Comparison of ENCODE assay signal across 8 mouse cellular contexts in the genomic region with DNA sequence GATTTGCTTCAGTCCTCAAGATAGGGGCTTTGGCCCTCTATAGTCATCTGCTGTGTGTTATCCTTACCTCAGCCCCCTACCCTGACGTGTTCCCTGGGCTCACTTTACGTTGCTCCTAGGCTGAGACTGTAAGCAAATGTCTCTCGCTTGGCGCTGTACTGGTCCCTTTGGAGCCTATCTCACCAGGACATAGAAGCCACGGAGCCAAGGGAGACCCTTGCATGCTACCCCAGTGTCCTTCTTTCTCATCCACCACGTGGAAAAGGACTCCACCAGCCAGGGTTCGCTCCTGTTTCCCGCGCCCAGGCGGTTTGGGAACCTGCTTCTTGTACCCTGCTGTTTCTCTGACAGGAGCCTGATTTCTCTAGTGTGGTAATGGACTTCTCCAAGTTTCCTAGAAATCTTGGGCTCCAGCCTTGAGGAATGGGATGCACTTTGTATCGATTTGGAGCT. TPM values are rescaled to one million over a fixed set of nuclear protein-coding genes. Genes with fewer than 3 reads are reported as not detected.
DNase-seq lines count a peak whose midpoint lies in the region; ATAC-seq and TF ChIP-seq lines count a peak whose summit lies in the region.

No protein-coding gene starts in this region.

- no peak for TF ChIP-seq POLR2A in thymus, adult 2 months (IDR thresholded peaks at IDR 0.05; ENCODE audit: control insufficient read depth, extremely low read depth, insufficient read depth, low read length, poor library complexity)

- peaks cover 0 to 2% of the 10 kb centered on the region in 2 experiments; a peak in 1 of 4 replicates for H3K4me1 ChIP-seq in ES-E14 (ENCODE audit: control insufficient read depth in 2 of 2, insufficient read depth in 2 of 2, low read length in 2 of 2, poor library complexity in 1 of 2)
- H3K4me1 ChIP-seq in forebrain, embryonic 15.5 days = peaks cover 6% of the 10 kb centered on the region
- H3K4me1 ChIP-seq in limb, embryonic 12.5 days (replicated peaks) = peaks cover 5% of the 10 kb centered on the region
- no peaks in the 10 kb centered on the region for H3K4me1 ChIP-seq in thymus, adult 2 months (replicated peaks; ENCODE audit: control insufficient read depth, insufficient read depth, low read length)

- DNase-seq in gastrocnemius, postnatal 10 days = peak; percentile 6
- no peak for DNase-seq in gastrocnemius, postnatal 36 days
- DNase-seq in ES-E14 (ENCODE audit: low read depth, low spot score) = no peak
- DNase-seq in right cerebral cortex, postnatal 10 days (ENCODE audit: low spot score in 2 of 2) = peak; percentile 48 to 52
- no peak for DNase-seq in ovary, postnatal 10 days (ENCODE audit: low spot score)
- DNase-seq in thymus, adult 2 months = no peak

- in situ Hi-C loops in ES-E14 (cut with MboI; ENCODE audit: low sequenced_read_pairs in 2 of 2, unreplicated experiment in 2 of 2) = no loop called here

- no peaks in the 10 kb centered on the region for H3K27me3 ChIP-seq in forebrain, embryonic 15.5 days
- peaks cover 17% of the 10 kb centered on the region for H3K27me3 ChIP-seq in limb, embryonic 12.5 days
- H3K27me3 ChIP-seq in thymus, adult 2 months (ENCODE audit: control insufficient read depth, insufficient read depth, low read length) = no peaks in the 10 kb centered on the region; the same call in 1 of the 2 replicates

- H3K9me3 ChIP-seq in ES-E14 (ENCODE audit: control insufficient read depth, insufficient read depth, low read depth, low read length) = no peaks in the 10 kb centered on the region
- H3K9me3 ChIP-seq in forebrain, embryonic 15.5 days = no peaks in the 10 kb centered on the region
- no peaks in the 10 kb centered on the region for H3K9me3 ChIP-seq in limb, embryonic 12.5 days

- no peak overlapping the region; the same call in 1 of the 2 replicates for H3K9ac ChIP-seq in ES-E14 (ENCODE audit: insufficient read depth, low read depth, low read length, poor library complexity, severe bottlenecking)
- peak overlapping the region; percentile 75 for H3K9ac ChIP-seq in forebrain, embryonic 15.5 days (replicated peaks)
- H3K9ac ChIP-seq in limb, embryonic 12.5 days (replicated peaks) = peak overlapping the region; percentile 66

- WGBS in forebrain, embryonic 15.5 days = 10% methylated on average over 11 of the region's 11 CpGs
- 7% methylated on average over 11 of the region's 11 CpGs for WGBS in limb, embryonic 12.5 days
- 20% methylated on average over 11 of the region's 11 CpGs for WGBS in thymus, adult 2 months

- H3K27ac ChIP-seq in ES-E14 (ENCODE audit: insufficient read depth, low read depth, low read length, poor library complexity, severe bottlenecking) = no peak overlapping the region
- peak overlapping the region; percentile 87 for H3K27ac ChIP-seq in forebrain, embryonic 15.5 days (replicated peaks)
- no peak overlapping the region for H3K27ac ChIP-seq in limb, embryonic 12.5 days
- H3K27ac ChIP-seq in thymus, adult 2 months (ENCODE audit: control insufficient read depth, insufficient read depth, low read length) = no peak overlapping the region

- no peaks in the 10 kb centered on the region for H3K36me3 ChIP-seq in ES-E14 (ENCODE audit: control insufficient read depth, insufficient read depth, low read length, poor library complexity, severe bottlenecking)
- no peaks in the 10 kb centered on the region for H3K36me3 ChIP-seq in forebrain, embryonic 15.5 days
- H3K36me3 ChIP-seq in limb, embryonic 12.5 days = no peaks in the 10 kb centered on the region
- no peaks in the 10 kb centered on the region for H3K36me3 ChIP-seq in thymus, adult 2 months (ENCODE audit: control insufficient read depth, insufficient read depth, low read length)

- peak overlapping the region; percentile 39 to 57 for H3K4me3 ChIP-seq in ES-E14 (ENCODE audit: insufficient read depth in 1 of 2, low read depth in 1 of 2, low read length in 2 of 2, poor library complexity in 1 of 2, severe bottlenecking in 1 of 2)
- H3K4me3 ChIP-seq in forebrain, embryonic 15.5 days = peak overlapping the region; percentile 80
- H3K4me3 ChIP-seq in limb, embryonic 12.5 days (replicated peaks) = peak overlapping the region; percentile 58
- no peak overlapping the region for H3K4me3 ChIP-seq in thymus, adult 2 months (ENCODE audit: control insufficient read depth, insufficient read depth, low read length)

- intact Hi-C loops in gastrocnemius, postnatal 36 days (cut with DNase I) = no loop called here

- peak overlapping the region; percentile 88 for H3K4me2 ChIP-seq in forebrain, embryonic 15.5 days (replicated peaks)
- H3K4me2 ChIP-seq in limb, embryonic 12.5 days = peak overlapping the region; percentile 91

- no peak for ATAC-seq in forebrain, embryonic 15.5 days (replicated peaks)
- peak; percentile 27; the same call in 1 of the 2 replicates for ATAC-seq in limb, embryonic 12.5 days (ENCODE audit: insufficient number of reproducible peaks, insufficient read depth, low FRiP score, low TSS enrichment, low read depth)

- TF ChIP-seq CTCF in thymus, adult 2 months (IDR thresholded peaks at IDR 0.05; ENCODE audit: borderline replicate concordance, control insufficient read depth, extremely low read depth, insufficient read depth, low read length, poor library complexity) = no peak

TF ChIP-seq in ES-E14, 5 proteins besides CTCF, POLR2A, EP300 and RAD21:
- no peak for TF ChIP-seq MAFK (IDR thresholded peaks at IDR 0.05; ENCODE audit: insufficient read depth, low read depth, low read length)
- TF ChIP-seq HCFC1 (IDR thresholded peaks at IDR 0.05; ENCODE audit: borderline replicate concordance, insufficient read depth, low read length) = no peak
- TF ChIP-seq ZC3H11A (IDR thresholded peaks at IDR 0.05; ENCODE audit: borderline replicate concordance, low read depth, low read length) = no peak
- TF ChIP-seq ZNF384 (IDR thresholded peaks at IDR 0.05; ENCODE audit: low read depth, low read length) = no peak
- TF ChIP-seq CHD2 (IDR thresholded peaks at IDR 0.05; ENCODE audit: low read depth, low read length) = no peak

RNA-seq across cellular contexts. Expression of gene Frmd3, which starts 0.8 kb away (rescaled TPM):
- 1 to 10 TPM; 2.4 to 2.9 TPM for total RNA-seq in gastrocnemius, postnatal 10 days (2021)
- under 1 TPM; 0.22 to 0.31 TPM for total RNA-seq in gastrocnemius, postnatal 36 days (2021)
- 0.05 and 0.09 TPM in 2 replicates for total RNA-seq in ES-E14 (2012; rRNA removed)
- polyA plus RNA-seq in forebrain, embryonic 15.5 days (2015; fragmentation: Nextera tagmentation; extraction: Ambion mirVana) = 21.2 and 21.5 TPM in 2 replicates
- polyA plus RNA-seq in limb, embryonic 12.5 days (2016; fragmentation: Nextera tagmentation; extraction: Ambion mirVana) = 3.0 and 3.1 TPM in 2 replicates
- polyA plus RNA-seq in thymus, adult 2 months (2012; rRNA removed) = 0.06 TPM in 1 of 2 replicates, not detected in the other

Comparison
In these comparisons a context has a peak if more than half of its experiments do, and no peak if none do; other contexts are left out.
1. DNase-seq: peak in gastrocnemius, postnatal 10 days (single experiment) and right cerebral cortex, postnatal 10 days (2 of 2); none in gastrocnemius, postnatal 36 days (0 of 2), ES-E14 (single experiment), ovary, postnatal 10 days (single experiment) and thymus, adult 2 months (single experiment).